Mouse (Mus musculus) bone marrow macrophage, adult 2 months (primary cell): ENCODE measurements around the gene Fank1. TPM values are rescaled to one million over a fixed set of nuclear protein-coding genes. Genes with fewer than 3 reads are reported as not detected.

Experiments
- H3K27ac ChIP-seq: 2 replicates; pipeline ENCODE4 v1.5.1; 2012; ENCODE audit warnings: low read depth, low read length; ENCODE audit not compliant: insufficient read depth
- H3K4me1 ChIP-seq: 2 replicates; pipeline ENCODE4 v1.6.1; 2012; ENCODE audit warnings: low read length; ENCODE audit not compliant: control insufficient read depth, insufficient read depth
- H3K4me3 ChIP-seq: 2 replicates; pipeline ENCODE4 v1.5.1; 2012; ENCODE audit warnings: mild to moderate bottlenecking, low read length, moderate library complexity; ENCODE audit not compliant: insufficient read depth
- CTCF ChIP-seq: IDR thresholded peaks from 2 replicates; pipeline ENCODE4 v1.5.1; 2012; ENCODE audit warnings: low read depth, mild to moderate bottlenecking, low read length, moderate library complexity
- POLR2A ChIP-seq: IDR thresholded peaks from 2 replicates; pipeline ENCODE4 v1.6.1; 2012; ENCODE audit warnings: mild to moderate bottlenecking, low read depth, low read length, borderline replicate concordance
- polyA plus RNA-seq: library from polyadenylated mRNA; stranded (reverse); fragments of >200 nt; gene quantifications from 2 replicates; pipeline ENCODE4 v1.2.4, GENCODE M21; 2012; ENCODE audit not compliant: missing spikeins, insufficient read depth, insufficient read length

Fank1 gene
- polyA plus RNA-seq, 1 experiment = not detected

GRCm38 (mm10) chr7:133747372-133747771, 29.3 kb upstream of the Fank1 start:
- H3K27ac ChIP-seq = no peak overlapping the region
- TF ChIP-seq CTCF (no peak), POLR2A (no peak)
- H3K4me1 ChIP-seq = peaks cover 22% of the 10 kb centered on the region
- no peak overlapping the region for H3K4me3 ChIP-seq

GRCm38 (mm10) chr7:133748753-133749152, 27.9 kb upstream of the Fank1 start:
- TF ChIP-seq CTCF (no peak), POLR2A (no peak)

GRCm38 (mm10) chr7:133750666-133751065, 26.0 kb upstream of the Fank1 start:
- H3K4me3 ChIP-seq = no peak overlapping the region
- no peaks in the 10 kb centered on the region for H3K4me1 ChIP-seq
- TF ChIP-seq POLR2A = no peak
- TF ChIP-seq CTCF = no peak
- no peak overlapping the region for H3K27ac ChIP-seq

More at GRCm38 (mm10) chr7:133748753-133749152, 27.9 kb upstream of the Fank1 start:
- peaks cover 11% of the 10 kb centered on the region for H3K4me1 ChIP-seq
- H3K4me3 ChIP-seq = no peak overlapping the region
- H3K27ac ChIP-seq = no peak overlapping the region

GRCm38 (mm10) chr7:133751163-133751562, 25.5 kb upstream of the Fank1 start:
- TF ChIP-seq POLR2A (no peak), CTCF (no peak)
- H3K4me3 ChIP-seq = no peak overlapping the region
- H3K4me1 ChIP-seq = no peaks in the 10 kb centered on the region
- H3K27ac ChIP-seq = no peak overlapping the region

- Histone ChIP-seq H3K4me3 (no peak overlapping the region), H3K4me1 (peaks cover 9% of the 10 kb centered on the region), H3K27ac (no peak overlapping the region)
- TF ChIP-seq POLR2A (no peak), CTCF (no peak)
These were observed 18.7 kb upstream of the Fank1 start for GRCm38 (mm10) chr7:133757961-133758455.

GRCm38 (mm10) chr7:133758716-133759115, 17.9 kb upstream of the Fank1 start:
- H3K4me3 ChIP-seq = no peak overlapping the region
- H3K4me1 ChIP-seq = peaks cover 9% of the 10 kb centered on the region
- TF ChIP-seq CTCF (no peak; the same call in 1 of the 2 replicates), POLR2A (no peak)
- H3K27ac ChIP-seq = no peak overlapping the region

GRCm38 (mm10) chr7:133759611-133760353, 16.9 kb upstream of the Fank1 start:
- Histone ChIP-seq H3K27ac (no peak overlapping the region), H3K4me3 (no peak overlapping the region), H3K4me1 (peaks cover 9% of the 10 kb centered on the region)
- TF ChIP-seq POLR2A (no peak), CTCF (no peak)

GRCm38 (mm10) chr7:133762696-133763095, 14.0 kb upstream of the Fank1 start:
- no peak overlapping the region for H3K27ac ChIP-seq
- no peak for TF ChIP-seq CTCF
- no peak for TF ChIP-seq POLR2A
- H3K4me1 ChIP-seq = peaks cover 9% of the 10 kb centered on the region
- H3K4me3 ChIP-seq = no peak overlapping the region

GRCm38 (mm10) chr7:133764425-133764824, 12.2 kb upstream of the Fank1 start:
- TF ChIP-seq POLR2A (no peak), CTCF (no peak)
- no peak overlapping the region for H3K27ac ChIP-seq
- H3K4me1 ChIP-seq = no peaks in the 10 kb centered on the region
- no peak overlapping the region for H3K4me3 ChIP-seq

GRCm38 (mm10) chr7:133765240-133765848, 11.3 kb upstream of the Fank1 start:
- no peak overlapping the region for H3K27ac ChIP-seq
- TF ChIP-seq CTCF (no peak), POLR2A (no peak)
- no peaks in the 10 kb centered on the region for H3K4me1 ChIP-seq
- H3K4me3 ChIP-seq = no peak overlapping the region
